Mouse (Mus musculus) kidney, embryonic 14.5 days (tissue): ENCODE data around the gene Hnf1b. TPM values are rescaled to one million over a fixed set of nuclear protein-coding genes. Genes with fewer than 3 reads are reported as not detected.
A peak's percentile ranks its signal among the peaks of the same experiment; 100 is the strongest.

ENCODE experiments used
- ATAC-seq: fragments of 200-750 bp; cut with Nextera tagmentation; 2 replicates; pipeline ENCODE4 v1.8.0; 2017; ENCODE audit warnings: moderate number of reproducible peaks, mild to moderate bottlenecking, moderate TSS enrichment, moderate library complexity; ENCODE audit not compliant: low FRiP score, low TSS enrichment
- H3K27ac ChIP-seq: fragments of 300-500 bp; sonication (generic); 2 replicates; pipeline ENCODE4 v1.5.1; 2014; ENCODE audit warnings: low read depth, mild to moderate bottlenecking, low read length, moderate library complexity, mixed read lengths
- H3K27me3 ChIP-seq: fragments of 300-500 bp; sonication (generic); 2 replicates; pipeline ENCODE4 v1.6.1; 2014; ENCODE audit warnings: mild to moderate bottlenecking, low read length; ENCODE audit not compliant: control insufficient read depth, insufficient read depth
- H3K36me3 ChIP-seq: fragments of 300-500 bp; sonication (generic); 2 replicates; pipeline ENCODE4 v1.6.1; 2014; ENCODE audit warnings: low read length, mixed read lengths; ENCODE audit not compliant: control insufficient read depth, insufficient read depth
- H3K4me1 ChIP-seq: fragments of 300-500 bp; sonication (generic); 2 replicates; pipeline ENCODE4 v1.6.1; 2014; ENCODE audit warnings: low read length, mixed read lengths; ENCODE audit not compliant: control insufficient read depth, insufficient read depth
- H3K4me2 ChIP-seq: fragments of 300-500 bp; sonication (generic); replicated peaks from 2 replicates; pipeline ENCODE4 v1.6.1; 2014; ENCODE audit warnings: low read depth, mild to moderate bottlenecking, low read length
- H3K4me3 ChIP-seq: fragments of 300-500 bp; sonication (generic); 2 replicates; pipeline ENCODE4 v1.5.1; 2014; ENCODE audit warnings: mild to moderate bottlenecking, low read length
- H3K9ac ChIP-seq: fragments of 300-500 bp; sonication (generic); 2 replicates; pipeline ENCODE4 v1.6.1; 2014; ENCODE audit warnings: low read depth, mild to moderate bottlenecking, low read length, moderate library complexity
- H3K9me3 ChIP-seq: fragments of 300-500 bp; sonication (generic); 2 replicates; pipeline ENCODE4 v1.6.1; 2016; ENCODE audit warnings: low read length; ENCODE audit not compliant: control insufficient read depth
- WGBS: fragments of 180-500 bp; shearing (Covaris S2); extraction: QIAGEN DNeasy Blood & Tissue Kit; methylation state at CpG from one replicate; pipeline ENCODE4 v1.1.7; 2014; 5-methylcytosine and 5-hydroxymethylcytosine counted together
- polyA plus RNA-seq: library from polyadenylated mRNA; unstranded; fragments of >200 nt; fragmentation: Nextera tagmentation; extraction: Ambion mirVana; gene quantifications from 2 replicates; pipeline ENCODE4 v1.2.1, GENCODE M21; 2014

Gene Hnf1b
- polyA plus RNA-seq, 1 experiment from 2014 or later = 84.2 TPM

DNA sequence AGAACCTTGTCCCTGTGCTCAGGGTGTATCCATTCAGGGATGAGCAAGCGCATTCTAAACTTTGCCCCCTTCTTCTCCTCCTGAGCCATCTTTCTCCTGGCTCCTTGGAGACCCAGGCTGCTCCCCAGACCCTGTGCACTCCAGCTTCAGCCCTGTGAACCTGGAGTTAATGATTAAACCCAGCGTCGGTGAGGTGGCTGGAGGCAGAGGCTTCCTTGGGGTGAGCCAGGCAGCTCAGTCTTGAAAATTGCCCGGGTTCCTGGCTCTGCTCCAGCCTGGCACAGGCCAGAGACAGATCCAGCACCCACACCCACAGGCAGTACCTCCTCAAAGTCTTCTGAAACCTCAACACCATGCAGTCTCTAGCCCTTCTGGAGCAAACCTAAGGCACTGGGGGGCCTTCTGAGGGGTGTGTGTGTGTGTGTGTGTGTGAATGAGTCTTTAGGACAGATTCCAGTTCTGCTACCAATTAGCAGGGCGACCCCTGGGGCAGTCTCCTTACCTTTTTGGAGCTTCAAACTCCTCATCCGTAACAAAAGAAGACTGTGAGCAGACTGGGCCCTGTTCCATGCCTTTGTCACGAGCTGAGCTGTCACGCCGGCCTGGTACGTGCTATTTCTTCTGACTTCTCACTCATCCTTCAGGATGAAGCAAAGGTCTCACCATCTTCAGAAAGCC, 29.9 kb upstream of the Hnf1b start:
- Histone ChIP-seq H3K4me1 (no peaks in the 10 kb centered on the region), H3K9ac (no peak overlapping the region; the same call in 1 of the 2 replicates), H3K27me3 (no peaks in the 10 kb centered on the region), H3K27ac (peak overlapping the region; percentile 88), H3K4me3 (no peak overlapping the region), H3K4me2 (peak overlapping the region; percentile 23; the same call in 1 of the 2 replicates), H3K36me3 (no peaks in the 10 kb centered on the region), H3K9me3 (no peaks in the 10 kb centered on the region)
- 49% methylated on average over 10 of the region's 10 CpGs for WGBS
- ATAC-seq = peak; percentile 78

DNA sequence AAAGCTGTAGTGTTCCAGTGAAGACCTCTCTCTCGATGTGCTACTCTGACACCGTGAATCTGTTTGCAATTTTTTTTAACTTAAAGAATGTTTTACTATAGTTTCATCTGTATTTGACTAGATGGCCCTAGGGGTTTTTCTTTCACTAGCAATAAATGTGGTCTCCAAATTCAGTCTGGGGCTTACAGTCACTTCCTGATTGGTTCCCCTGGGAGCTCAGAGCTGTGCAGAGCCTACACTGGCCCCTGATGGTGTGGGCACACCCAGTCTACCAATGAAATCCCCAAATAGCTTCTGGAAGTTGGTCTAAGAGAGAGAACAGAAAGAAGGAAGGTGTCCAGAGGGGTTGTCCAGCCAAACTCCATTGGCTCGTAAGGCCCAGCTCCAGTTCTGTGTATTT, 23.7 kb upstream of the Hnf1b start:
- no peak overlapping the region for H3K4me2 ChIP-seq
- no peaks in the 10 kb centered on the region for H3K36me3 ChIP-seq
- H3K9me3 ChIP-seq = no peaks in the 10 kb centered on the region
- H3K27me3 ChIP-seq = no peaks in the 10 kb centered on the region
- ATAC-seq = no peak
- no peaks in the 10 kb centered on the region for H3K4me1 ChIP-seq
- H3K4me3 ChIP-seq = no peak overlapping the region
- no peak overlapping the region for H3K9ac ChIP-seq
- 95% methylated on average over 3 of the region's 3 CpGs for WGBS
- no peak overlapping the region for H3K27ac ChIP-seq

DNA sequence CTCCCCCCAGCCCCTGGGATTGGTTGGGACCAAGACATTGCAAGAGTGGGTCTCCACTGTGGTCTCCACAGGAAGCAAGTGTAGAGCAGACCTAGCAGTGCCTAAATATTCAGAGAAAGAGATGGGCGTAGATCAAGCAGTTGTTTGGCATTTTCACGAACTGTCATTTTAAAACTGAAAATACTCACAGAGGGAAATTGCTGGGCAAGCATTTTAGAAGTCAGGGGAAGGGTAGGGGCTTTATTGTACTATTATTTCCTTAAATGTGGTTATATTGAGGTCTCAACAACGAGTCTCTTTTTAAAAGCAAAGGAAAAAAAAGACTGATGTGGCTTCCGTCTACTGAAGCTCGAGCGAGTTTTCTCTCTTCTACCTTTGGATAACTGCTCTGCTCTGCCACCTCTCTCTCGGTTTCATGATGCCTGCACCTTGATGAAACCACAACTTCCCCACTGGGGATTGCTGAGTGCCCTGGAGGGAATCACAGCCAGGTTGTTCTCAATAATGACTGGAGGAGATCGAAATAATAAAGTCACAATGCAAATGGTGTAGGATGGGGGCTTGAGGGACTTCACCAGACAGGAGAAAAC, 21.2 kb upstream of the Hnf1b start:
- no peaks in the 10 kb centered on the region for H3K27me3 ChIP-seq
- WGBS = 80% methylated on average over 8 of the region's 8 CpGs
- H3K4me2 ChIP-seq = no peak overlapping the region
- H3K4me3 ChIP-seq = no peak overlapping the region
- ATAC-seq = no peak
- no peak overlapping the region for H3K9ac ChIP-seq
- no peaks in the 10 kb centered on the region for H3K4me1 ChIP-seq
- H3K27ac ChIP-seq = no peak overlapping the region
- no peaks in the 10 kb centered on the region for H3K36me3 ChIP-seq
- H3K9me3 ChIP-seq = no peaks in the 10 kb centered on the region

DNA sequence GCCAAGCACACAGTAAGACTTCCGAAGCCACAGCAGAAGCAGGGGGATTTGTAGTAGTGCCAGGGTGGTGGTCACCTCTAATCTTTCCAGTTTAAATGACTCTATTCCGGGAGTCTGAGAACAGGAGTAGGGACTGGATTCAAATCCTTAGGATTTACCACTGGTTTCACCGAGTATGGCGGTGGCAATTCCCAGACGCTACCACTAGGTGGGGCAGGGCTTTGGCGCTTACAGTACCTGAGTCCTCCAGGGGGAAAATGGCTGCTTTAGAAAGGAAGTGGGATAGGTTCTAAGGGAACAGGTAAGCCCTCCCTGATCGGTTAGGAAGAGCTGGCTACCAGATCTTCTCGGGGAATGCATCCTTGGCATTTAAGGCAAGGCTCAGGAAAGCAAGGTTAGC, 17.5 kb upstream of the Hnf1b start:
- H3K27me3 ChIP-seq = no peaks in the 10 kb centered on the region
- H3K27ac ChIP-seq = no peak overlapping the region
- H3K4me2 ChIP-seq = no peak overlapping the region
- no peak overlapping the region for H3K9ac ChIP-seq
- no peak overlapping the region for H3K4me3 ChIP-seq
- no peaks in the 10 kb centered on the region for H3K36me3 ChIP-seq
- H3K9me3 ChIP-seq = no peaks in the 10 kb centered on the region
- WGBS = 47% methylated on average over 8 of the region's 8 CpGs
- ATAC-seq = no peak
- no peaks in the 10 kb centered on the region for H3K4me1 ChIP-seq

DNA sequence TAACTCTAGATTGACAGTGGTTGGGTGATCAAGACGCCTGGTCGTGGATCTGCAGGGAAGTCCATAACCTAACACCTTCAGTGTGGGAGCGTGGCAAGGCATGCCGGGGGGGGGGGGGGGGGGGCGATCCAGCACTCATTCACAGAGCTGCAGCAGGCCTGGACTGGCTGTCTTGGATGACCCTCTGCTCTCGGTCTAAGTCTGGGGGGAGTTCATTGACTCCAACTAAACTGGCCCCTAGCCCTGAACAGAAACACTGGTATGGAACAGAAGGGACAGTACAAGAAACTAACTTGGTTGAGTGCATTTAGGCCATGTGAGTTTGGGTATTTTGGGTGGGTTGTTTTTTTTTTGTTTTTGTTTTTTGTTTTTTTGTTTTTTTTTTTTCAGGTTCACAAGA, 16.3 kb upstream of the Hnf1b start:
- WGBS = 70% methylated on average over 5 of the region's 6 CpGs
- no peak for ATAC-seq

DNA sequence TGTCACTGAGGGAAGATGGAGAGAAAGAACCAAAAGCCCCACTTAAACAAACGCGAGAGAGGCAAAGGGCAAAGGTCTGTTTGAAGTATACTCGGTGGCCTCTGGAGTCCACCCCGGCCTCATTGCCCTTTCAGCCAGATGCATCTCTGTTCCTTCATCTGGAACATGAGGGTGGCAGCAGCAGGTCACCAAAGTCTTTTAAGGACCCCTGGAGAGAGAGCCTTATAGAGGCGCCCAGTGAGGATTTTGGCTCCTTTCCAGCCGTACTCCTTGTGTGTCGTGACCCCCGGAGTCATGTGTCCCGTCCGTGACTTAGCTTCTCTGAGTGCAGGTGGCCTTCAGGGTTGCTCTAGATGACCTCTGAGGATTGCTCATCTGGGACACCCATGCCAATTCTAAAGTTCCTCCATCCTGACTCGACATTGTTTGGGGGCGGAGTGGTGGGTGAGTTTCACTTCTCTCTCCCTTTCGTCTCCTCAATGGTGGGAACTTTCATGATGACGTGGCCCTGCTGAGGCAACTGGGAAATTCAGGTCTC, 15.8 kb upstream of the Hnf1b start:
- Histone ChIP-seq H3K27me3 (no peaks in the 10 kb centered on the region), H3K27ac (no peak overlapping the region), H3K4me1 (no peaks in the 10 kb centered on the region), H3K4me2 (no peak overlapping the region), H3K9ac (no peak overlapping the region), H3K4me3 (no peak overlapping the region), H3K36me3 (no peaks in the 10 kb centered on the region), H3K9me3 (no peaks in the 10 kb centered on the region)
- WGBS = 47% methylated on average over 14 of the region's 14 CpGs
- no peak for ATAC-seq

More for the DNA sequence above, 16.3 kb upstream of the Hnf1b start:
- Histone ChIP-seq H3K4me2 (no peak overlapping the region), H3K9me3 (no peaks in the 10 kb centered on the region), H3K9ac (no peak overlapping the region), H3K27ac (no peak overlapping the region), H3K4me1 (no peaks in the 10 kb centered on the region), H3K4me3 (no peak overlapping the region), H3K36me3 (no peaks in the 10 kb centered on the region), H3K27me3 (no peaks in the 10 kb centered on the region)

DNA sequence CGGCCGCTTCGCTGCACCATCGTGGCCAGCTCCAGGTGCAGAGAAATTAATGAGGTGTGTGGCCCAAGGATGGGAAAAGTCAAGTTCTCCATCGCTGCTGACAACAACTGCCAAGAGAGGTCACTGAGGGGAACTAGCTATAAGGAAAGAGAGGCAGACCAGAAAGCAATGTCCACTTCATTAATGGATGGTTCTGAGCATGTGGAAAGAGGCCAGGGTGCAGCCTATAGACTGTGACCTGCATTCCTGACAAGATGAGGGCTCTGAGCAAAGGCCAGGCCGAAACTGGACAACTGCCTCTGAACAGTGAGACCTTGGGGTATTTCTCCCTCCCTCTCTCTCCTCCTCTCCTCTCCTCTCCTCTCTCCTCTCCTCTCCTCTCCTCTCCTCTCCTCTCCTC, 10.4 kb upstream of the Hnf1b start:
- no peak overlapping the region for H3K4me2 ChIP-seq
- H3K27me3 ChIP-seq = no peaks in the 10 kb centered on the region
- no peak overlapping the region for H3K9ac ChIP-seq
- H3K4me1 ChIP-seq = no peaks in the 10 kb centered on the region
- H3K36me3 ChIP-seq = no peaks in the 10 kb centered on the region
- no peak overlapping the region for H3K27ac ChIP-seq
- H3K9me3 ChIP-seq = no peaks in the 10 kb centered on the region
- no peak for ATAC-seq
- no peak overlapping the region for H3K4me3 ChIP-seq
- WGBS = 50% methylated on average over 6 of the region's 6 CpGs

DNA sequence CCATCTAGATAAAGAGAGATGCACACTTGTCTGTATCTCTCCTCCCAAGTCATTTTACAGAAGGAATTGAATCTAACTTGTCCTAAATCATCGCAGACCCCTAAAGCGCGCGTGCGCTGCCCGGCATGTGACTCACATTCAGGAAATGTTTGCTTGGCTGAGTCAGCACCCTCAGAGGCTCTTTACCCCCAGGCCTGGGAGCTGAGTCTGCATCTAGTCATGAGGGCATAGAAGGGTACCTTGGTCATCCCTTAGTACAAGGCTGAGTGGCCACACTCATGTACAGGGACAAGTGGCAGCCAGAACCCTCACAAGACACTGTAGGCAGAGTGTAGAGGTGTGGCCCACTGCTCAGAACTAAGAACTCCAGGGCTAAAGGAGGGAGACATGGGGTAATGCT, 6.3 kb upstream of the Hnf1b start:
- no peaks in the 10 kb centered on the region for H3K27me3 ChIP-seq
- H3K4me3 ChIP-seq = no peak overlapping the region
- H3K27ac ChIP-seq = no peak overlapping the region
- 91% methylated on average over 6 of the region's 6 CpGs for WGBS
- no peaks in the 10 kb centered on the region for H3K36me3 ChIP-seq
- H3K4me1 ChIP-seq = no peaks in the 10 kb centered on the region
- H3K4me2 ChIP-seq = no peak overlapping the region
- H3K9me3 ChIP-seq = no peaks in the 10 kb centered on the region
- ATAC-seq = no peak
- H3K9ac ChIP-seq = no peak overlapping the region

DNA sequence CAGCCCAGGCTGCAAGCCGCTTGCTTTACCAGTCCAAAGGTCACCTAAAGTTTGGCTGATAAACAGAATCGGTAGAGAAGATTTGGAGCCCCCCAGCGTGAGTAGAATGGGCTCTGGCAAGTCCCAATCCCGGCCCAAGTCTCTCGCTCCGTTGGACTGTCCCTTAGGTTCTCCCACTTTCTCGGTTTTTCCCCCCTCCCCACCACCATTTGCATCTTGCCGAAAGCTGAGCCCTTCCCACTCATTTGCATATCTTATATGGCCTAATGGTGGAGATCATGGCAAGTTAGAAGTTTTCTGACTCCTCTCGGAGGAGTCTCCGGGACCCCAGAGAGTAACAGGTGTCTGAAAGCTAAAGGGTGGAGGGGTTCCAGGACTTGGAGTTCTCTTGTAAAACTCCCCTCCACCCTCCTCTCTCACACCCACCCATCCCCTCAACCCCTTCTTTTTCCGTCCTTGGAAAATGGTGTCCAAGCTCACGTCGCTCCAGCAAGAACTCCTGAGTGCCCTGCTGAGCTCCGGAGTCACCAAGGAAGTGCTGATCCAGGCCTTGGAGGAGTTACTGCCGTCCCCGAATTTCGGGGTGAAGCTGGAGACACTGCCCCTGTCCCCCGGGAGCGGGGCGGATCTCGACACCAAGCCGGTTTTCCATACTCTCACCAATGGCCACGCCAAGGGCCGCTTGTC, 866 bp downstream of the Hnf1b start:
- H3K4me3 ChIP-seq = peak overlapping the region; percentile 52
- peak; percentile 20 for ATAC-seq
- no peaks in the 10 kb centered on the region for H3K9me3 ChIP-seq
- H3K4me2 ChIP-seq = peak overlapping the region; percentile 39; the same call in 1 of the 2 replicates
- peak overlapping the region; percentile 91 for H3K27ac ChIP-seq
- no peaks in the 10 kb centered on the region for H3K4me1 ChIP-seq
- peak overlapping the region; percentile 77 for H3K9ac ChIP-seq
- H3K27me3 ChIP-seq = peaks cover 47% of the 10 kb centered on the region
- 1% methylated on average over 24 of the region's 24 CpGs for WGBS
- no peaks in the 10 kb centered on the region for H3K36me3 ChIP-seq
